Mouse (Mus musculus): ENCODE measurements at regions not wholly inside any gene's neighbourhood (a gene's known extent, or its start where the extent isn't known, plus 50 kb on each side); places are given as distances from the start of the nearest gene placed in this dataset.

DNA sequence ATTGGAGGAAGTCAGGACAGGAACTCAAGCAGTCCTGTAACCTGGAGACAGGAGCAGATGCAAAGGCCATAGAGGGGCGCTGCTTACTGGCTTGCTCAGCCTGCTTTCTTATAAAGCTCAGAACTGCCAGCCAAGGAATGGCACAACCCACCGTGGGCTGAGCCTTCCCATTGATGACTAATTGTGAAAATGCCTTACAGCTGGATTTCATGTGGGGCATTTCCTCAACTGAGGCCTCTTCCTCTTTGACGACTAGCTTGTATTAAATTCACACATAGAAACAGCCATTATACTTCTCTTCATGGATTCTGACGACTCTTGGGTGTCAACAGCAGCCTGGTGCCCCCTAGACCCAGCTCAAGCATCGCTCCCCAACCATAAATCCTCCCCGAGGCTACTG, 66.4 kb upstream of the Gdf10 start:
- no peak for DNase-seq (ENCODE audit: low read depth, low spot score)

DNA sequence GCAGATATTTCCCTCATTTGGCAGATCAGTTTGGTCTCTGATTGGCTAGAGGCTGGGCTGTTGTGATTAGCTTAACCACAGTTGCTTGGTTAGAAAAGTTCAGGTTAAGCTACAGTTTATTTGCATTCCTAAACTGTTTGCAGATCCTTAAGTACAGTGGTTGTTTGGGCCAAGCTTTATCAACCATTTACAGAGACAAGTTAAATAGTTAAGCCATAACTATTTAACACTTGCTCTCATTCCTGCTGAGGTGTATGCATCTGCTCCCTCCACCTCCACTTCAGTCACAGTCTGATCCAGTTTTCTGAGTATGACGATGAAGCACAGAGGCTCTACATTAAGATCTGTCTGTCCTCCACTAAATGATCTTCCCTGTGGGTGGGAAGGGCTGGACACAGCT, 58.6 kb upstream of the Gdf10 start:
- no peak for DNase-seq (ENCODE audit: low read depth, low spot score)

DNA sequence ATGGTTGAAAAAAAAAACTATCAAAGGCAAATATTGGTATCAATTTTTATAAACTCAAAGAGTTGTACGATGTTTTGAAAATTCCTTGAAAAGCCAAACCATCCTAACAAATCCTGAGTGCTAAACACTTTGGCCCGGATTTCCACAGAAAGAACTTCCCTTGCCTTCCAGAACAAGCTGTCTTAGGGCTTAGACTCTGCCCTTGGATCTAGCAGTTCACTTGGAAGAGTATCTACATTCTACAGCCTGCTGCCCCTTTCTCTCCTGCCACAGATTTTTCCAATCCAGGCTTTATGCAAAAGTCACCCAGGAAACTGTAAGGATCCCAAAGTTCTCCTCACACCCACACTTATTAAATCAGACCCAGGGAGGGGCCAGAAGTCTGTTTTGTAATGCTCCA, 57.6 kb upstream of the Gdf10 start:
- no peak for DNase-seq (ENCODE audit: low read depth, low spot score)

DNA sequence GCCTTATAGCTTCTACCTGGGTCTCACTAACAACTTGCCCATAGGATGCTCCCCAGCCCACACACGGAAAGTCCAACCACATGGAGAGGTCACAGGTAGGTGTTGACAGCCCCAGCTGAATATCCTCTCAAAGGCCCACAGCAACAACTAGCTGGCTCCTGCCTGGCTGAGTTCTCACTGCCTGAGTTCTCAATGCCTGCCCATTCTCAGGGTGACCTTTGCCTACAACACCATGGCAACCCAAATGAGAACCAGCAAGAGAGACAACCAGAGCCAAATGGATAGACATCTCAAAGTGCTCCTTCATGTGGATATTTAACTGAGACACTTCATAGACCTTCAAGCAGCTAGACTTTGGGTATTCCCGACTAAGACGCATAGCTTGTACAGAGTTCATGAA, 55.7 kb upstream of the Gdf10 start:
- no peak for DNase-seq (ENCODE audit: low read depth, low spot score)

Measured in embryo, embryonic 11.5 days (tissue).